Mouse (Mus musculus) erythroid progenitor cell, adult 5-6 weeks (primary cell): Measurements from ENCODE around the gene Luc7l3. TPM values are rescaled to one million over a fixed set of nuclear protein-coding genes. Genes with fewer than 3 reads are reported as not detected.

Experiments used
- ATAC-seq: replicated peaks from 2 replicates; pipeline ENCODE4 v1.8.0; 2016; ENCODE audit warnings: moderate number of reproducible peaks, mild to moderate bottlenecking, moderate TSS enrichment, inconsistent platforms; ENCODE audit not compliant: poor library complexity, low FRiP score, severe bottlenecking
- total RNA-seq, 2 experiments: library from RNA; stranded (forward) in 1 of 2; stranded (reverse) in 1 of 2; fragments of 150-400 nt in 1 of 2; fragments of 186-747, 209-891 nt in 1 of 2; gene quantifications; 2 replicates each; pipeline versions ENCODE4 v1.2.3 to v1.2.4; 2015 to 2017; ENCODE audit warnings: low replicate concordance in 2 of 2

Gene Luc7l3
- total RNA-seq (2015; ENCODE audit: low replicate concordance) (261 and 280 TPM in 2 replicates), total RNA-seq (2017; ENCODE audit: low replicate concordance) (596 and 607 TPM in 2 replicates)

GRCm38 (mm10) chr11:94321931-94322400 lies at the start of gene Luc7l3:
TSS of gene Luc7l3 (minus strand) at chr11:94321988.
- peak; percentile 91 for ATAC-seq

DNA sequence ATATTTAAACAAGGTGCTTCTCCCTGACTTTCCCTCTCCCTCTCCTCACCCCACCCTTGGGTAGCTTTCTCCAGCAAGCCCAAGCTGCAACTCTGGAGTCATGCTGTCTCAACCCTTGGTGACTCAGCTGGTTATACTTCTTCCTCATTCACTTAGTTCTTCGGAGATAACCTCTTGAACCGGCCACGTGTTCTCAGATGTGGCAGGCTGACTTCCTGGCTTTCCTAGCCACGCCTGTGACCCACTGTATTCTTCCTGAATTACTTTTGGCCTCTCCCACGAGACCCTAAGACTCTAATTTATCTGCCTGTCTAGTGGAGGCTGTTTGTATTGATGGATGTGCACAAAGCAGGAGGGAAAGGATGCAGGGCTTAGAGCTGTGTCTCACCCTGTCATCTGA lies 49.0 kb upstream of the Luc7l3 start:
- no peak for ATAC-seq

DNA sequence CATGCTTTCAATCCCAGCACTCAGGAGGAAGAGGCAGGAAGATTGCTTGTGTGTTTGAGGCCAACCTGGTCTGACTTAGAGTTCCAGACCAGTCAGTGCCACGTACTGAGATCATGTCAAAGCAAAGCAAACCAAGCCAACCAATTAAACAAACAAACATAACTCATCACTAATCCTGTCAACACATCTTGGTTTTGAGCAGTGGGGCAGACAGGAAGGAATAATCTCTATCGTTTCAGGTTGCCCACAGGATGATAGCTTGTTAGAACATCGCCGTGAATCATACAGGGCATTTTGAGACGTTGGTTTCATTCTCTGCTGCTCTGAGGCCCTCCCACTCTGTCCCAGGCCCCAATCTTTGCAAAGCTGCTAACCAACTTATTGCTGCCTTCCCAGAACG lies 48.2 kb upstream of the Luc7l3 start:
- ATAC-seq, result no peak

- no peak for ATAC-seq
Observed at GRCm38 (mm10) chr11:94365340-94365739, 43.6 kb upstream of the Luc7l3 start.

GRCm38 (mm10) chr11:94363690-94364089 lies 41.9 kb upstream of the Luc7l3 start:
- ATAC-seq, result no peak

DNA sequence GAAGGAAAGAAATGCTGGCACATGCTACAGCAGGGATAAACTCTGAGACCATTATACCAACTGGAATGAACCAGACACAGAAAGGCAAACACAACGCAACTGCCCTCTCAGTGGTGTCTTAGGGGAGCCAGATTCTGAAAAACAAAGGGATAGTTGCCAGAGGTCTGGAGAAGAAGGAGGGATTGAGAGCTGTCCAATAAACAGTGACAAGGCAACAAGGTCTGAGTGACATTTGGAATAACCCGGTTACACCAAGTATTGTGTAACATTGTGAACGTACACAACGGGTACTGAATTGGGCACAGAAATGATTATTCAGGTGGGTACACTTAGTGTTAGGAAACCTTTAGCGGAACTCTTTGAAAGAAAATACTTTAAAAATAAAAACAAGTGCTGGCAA lies 40.3 kb upstream of the Luc7l3 start:
- no peak for ATAC-seq

- ATAC-seq, result no peak
Observed at GRCm38 (mm10) chr11:94361166-94361870, 39.5 kb upstream of the Luc7l3 start.

DNA sequence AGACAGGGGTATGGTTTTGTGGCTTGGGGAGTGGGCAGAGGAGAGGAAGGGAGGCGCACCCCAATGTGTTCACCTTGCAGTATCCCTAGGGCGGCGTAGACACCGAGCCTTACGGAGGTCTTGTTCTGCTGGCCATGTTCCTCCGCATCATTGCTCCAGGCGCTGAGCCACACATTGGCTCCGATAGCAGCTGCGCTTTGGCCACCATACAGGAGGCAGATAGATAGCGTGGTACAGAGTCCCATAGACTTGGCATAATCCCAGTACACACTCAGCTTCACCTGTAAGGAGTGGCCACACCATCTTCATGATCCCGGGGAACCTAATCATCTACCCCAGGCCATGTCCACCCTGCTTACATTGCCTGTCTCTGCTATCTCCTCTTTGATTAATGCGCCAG lies 37.4 kb upstream of the Luc7l3 start:
- no peak for ATAC-seq

- no peak for ATAC-seq
Observed at GRCm38 (mm10) chr11:94355521-94356217, 33.9 kb upstream of the Luc7l3 start.

GRCm38 (mm10) chr11:94351094-94351493 lies 29.3 kb upstream of the Luc7l3 start:
- ATAC-seq, result peak; percentile 90

DNA sequence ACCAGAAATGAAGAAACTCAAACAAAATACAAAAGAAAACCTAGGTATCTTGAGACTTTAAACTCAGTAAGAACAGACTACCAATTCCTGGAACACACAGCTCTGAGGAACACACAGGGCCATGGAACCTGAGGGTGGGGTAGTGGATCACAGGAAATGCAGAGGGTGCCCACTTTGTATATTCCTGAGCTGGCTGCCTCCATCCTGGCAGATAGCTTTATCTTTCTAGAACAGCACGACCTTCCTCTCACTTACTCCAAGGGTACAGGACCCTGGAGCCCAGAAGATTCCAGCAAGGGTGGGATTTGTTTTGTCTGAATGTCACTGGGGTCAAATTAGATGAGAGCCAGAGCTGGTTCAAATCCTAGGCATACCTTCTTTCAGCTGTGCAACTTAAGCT lies 28.5 kb upstream of the Luc7l3 start:
- peak; percentile 55 for ATAC-seq

DNA sequence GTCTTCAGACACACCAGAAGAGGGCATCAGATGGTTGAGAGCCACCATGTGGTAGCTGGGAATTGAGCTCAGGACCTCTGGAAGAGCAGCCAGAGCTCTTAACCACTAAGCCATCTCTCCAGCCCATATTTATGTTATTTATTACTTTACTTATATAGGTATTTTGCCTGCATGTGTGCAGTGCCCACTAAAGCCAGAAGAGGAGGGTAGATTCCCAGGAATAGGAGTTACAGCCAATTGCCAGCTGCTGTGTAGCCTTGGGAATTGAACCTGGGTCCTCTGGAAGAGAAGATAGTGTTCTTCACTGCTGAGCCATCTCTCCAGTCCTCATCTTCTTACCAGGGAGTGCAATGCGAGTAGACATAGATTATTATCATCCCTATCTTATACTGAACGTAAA lies 28.1 kb upstream of the Luc7l3 start:
- ATAC-seq, result no peak

- no peak for ATAC-seq
Observed at GRCm38 (mm10) chr11:94347063-94347575, 25.3 kb upstream of the Luc7l3 start.

- ATAC-seq, result no peak
Observed at GRCm38 (mm10) chr11:94346611-94347010, 24.8 kb upstream of the Luc7l3 start.

GRCm38 (mm10) chr11:94345926-94346325 lies 24.1 kb upstream of the Luc7l3 start:
- ATAC-seq, result no peak

DNA sequence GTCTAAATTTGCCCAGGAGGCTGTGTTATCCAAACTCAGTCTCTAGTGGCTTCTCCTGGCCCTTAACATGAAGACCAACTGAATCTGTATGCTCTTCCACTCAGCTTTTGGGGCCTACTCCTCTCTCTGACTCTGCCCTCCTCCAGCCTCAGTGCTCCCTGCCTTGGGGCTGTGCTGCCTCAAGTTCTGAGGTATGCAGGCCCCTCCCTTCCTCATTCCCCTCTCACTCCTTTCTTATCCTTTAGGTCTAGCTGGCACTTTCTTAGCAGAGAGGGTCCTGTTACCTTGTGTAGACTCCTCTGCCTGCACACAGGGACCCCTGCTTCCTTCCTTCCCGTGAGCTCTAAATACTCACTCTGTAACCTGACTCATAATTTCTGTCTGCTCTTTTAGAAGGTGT lies 22.7 kb upstream of the Luc7l3 start:
- no peak for ATAC-seq

GRCm38 (mm10) chr11:94343955-94344358 lies 22.2 kb upstream of the Luc7l3 start:
- ATAC-seq, result no peak

GRCm38 (mm10) chr11:94342114-94342905 lies 20.5 kb upstream of the Luc7l3 start:
- ATAC-seq, result no peak

DNA sequence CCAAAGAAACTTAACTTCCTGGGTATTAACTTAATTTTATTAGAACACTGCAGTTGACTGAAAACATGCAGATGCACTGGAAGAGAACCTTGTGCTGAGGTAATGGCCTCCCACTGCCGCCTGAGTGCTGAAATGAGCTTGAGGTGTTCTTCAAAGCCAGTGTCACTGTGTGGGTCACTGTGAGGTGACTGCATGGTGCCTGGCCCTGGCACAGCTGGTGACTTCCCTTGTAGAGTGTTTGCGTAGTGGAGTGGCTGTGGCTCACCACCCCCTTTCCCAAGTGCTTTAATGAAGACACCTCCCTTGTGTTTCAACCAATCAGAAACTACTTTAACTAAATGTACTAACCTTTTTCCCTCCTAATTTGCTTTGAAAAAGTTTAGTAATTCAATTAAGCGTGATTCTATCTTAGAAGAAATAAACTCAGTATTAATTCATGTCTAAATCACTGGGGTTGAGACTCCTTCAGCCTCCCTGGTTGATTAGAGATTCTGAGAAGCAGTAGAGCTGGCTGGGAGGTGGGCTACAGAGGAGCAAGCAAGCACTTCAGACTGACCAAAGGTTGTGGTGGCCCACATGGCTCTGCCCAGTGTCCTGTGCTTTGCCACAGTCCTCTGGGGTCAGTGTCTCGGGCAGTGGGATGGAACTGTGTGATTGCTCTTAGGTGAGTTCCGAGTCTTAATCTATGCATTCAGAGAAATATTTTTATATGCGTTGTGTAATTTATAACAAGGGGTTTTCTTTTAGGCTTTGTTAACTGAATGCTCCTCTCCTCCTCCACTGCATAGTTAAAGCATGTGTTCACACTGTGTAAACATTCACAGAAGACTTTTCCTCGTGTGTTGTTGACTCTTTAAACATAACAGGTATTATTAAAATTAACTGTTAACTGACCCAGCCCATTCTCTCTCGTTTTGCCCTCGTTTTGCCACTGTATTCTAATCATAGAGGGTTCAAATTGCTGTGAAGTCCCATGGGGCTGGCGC lies 19.5 kb upstream of the Luc7l3 start:
- ATAC-seq, result no peak
